Mouse (Mus musculus) thymus, adult 2 months (tissue): ENCODE data around the gene Anapc15-ps. TPM values are rescaled to one million over a fixed set of nuclear protein-coding genes. Genes with fewer than 3 reads are reported as not detected.

ENCODE experiments used
- DNase-seq: peaks from one replicate; pipeline ENCODE4 v3.0.0; 2021
- H3K27ac ChIP-seq: fragments of 200-500 bp; 2 replicates; pipeline ENCODE4 v1.5.1; 2012; ENCODE audit warnings: low read length, control low read depth; ENCODE audit not compliant: control insufficient read depth, insufficient read depth
- H3K27me3 ChIP-seq: fragments of 200-500 bp; 2 replicates; pipeline ENCODE4 v1.6.1; 2012; ENCODE audit warnings: mild to moderate bottlenecking, low read length, moderate library complexity, mixed read lengths; ENCODE audit not compliant: control insufficient read depth, insufficient read depth
- H3K36me3 ChIP-seq: fragments of 200-500 bp; 2 replicates; pipeline ENCODE4 v1.6.1; 2012; ENCODE audit warnings: mild to moderate bottlenecking, low read length, moderate library complexity; ENCODE audit not compliant: control insufficient read depth, insufficient read depth
- H3K4me1 ChIP-seq: fragments of 200-500 bp; replicated peaks from 2 replicates; pipeline ENCODE4 v1.6.1; 2012; ENCODE audit warnings: low read length; ENCODE audit not compliant: control insufficient read depth, insufficient read depth
- H3K4me3 ChIP-seq: fragments of 200-500 bp; 2 replicates; pipeline ENCODE4 v1.5.1; 2012; ENCODE audit warnings: mild to moderate bottlenecking, low read length, control low read depth, moderate library complexity; ENCODE audit not compliant: control insufficient read depth, insufficient read depth
- CTCF ChIP-seq: fragments of 200-500 bp; IDR thresholded peaks from 2 replicates; pipeline ENCODE4 v1.5.1; 2012; ENCODE audit warnings: mild to moderate bottlenecking, control low read depth, low read length, moderate library complexity, borderline replicate concordance; ENCODE audit not compliant: control insufficient read depth, poor library complexity, insufficient read depth; ENCODE audit errors: extremely low read depth
- POLR2A ChIP-seq: fragments of 200-500 bp; IDR thresholded peaks from 2 replicates; pipeline ENCODE4 v1.6.1; 2012; ENCODE audit warnings: mild to moderate bottlenecking, low read length, control low read depth, moderate library complexity; ENCODE audit not compliant: control insufficient read depth, poor library complexity, insufficient read depth; ENCODE audit errors: extremely low read depth
- WGBS: fragments of 180-500 bp; shearing (Covaris S2); methylation state at CpG from one replicate; pipeline ENCODE4 v1.1.7; 2018; 5-methylcytosine and 5-hydroxymethylcytosine counted together
- polyA plus RNA-seq: library from polyadenylated mRNA; depleted of rRNA; stranded (reverse); fragments of >200 nt; gene quantifications from 2 replicates; pipeline ENCODE4 v1.2.3, GENCODE M21; 2012

Gene Anapc15-ps
- polyA plus RNA-seq, 1 experiment = not detected

- H3K27ac ChIP-seq = no peak overlapping the region
- H3K27me3 ChIP-seq = no peaks in the 10 kb centered on the region
- TF ChIP-seq CTCF (no peak), POLR2A (no peak)
- H3K4me1 ChIP-seq = no peaks in the 10 kb centered on the region
- no peak overlapping the region for H3K4me3 ChIP-seq
- H3K36me3 ChIP-seq = no peaks in the 10 kb centered on the region
- WGBS = 95% methylated on average over 5 of the region's 5 CpGs
- DNase-seq = no peak
Observed at GRCm38 (mm10) chr10:95652131-95652530, 21.1 kb downstream of the Anapc15-ps start.

DNA sequence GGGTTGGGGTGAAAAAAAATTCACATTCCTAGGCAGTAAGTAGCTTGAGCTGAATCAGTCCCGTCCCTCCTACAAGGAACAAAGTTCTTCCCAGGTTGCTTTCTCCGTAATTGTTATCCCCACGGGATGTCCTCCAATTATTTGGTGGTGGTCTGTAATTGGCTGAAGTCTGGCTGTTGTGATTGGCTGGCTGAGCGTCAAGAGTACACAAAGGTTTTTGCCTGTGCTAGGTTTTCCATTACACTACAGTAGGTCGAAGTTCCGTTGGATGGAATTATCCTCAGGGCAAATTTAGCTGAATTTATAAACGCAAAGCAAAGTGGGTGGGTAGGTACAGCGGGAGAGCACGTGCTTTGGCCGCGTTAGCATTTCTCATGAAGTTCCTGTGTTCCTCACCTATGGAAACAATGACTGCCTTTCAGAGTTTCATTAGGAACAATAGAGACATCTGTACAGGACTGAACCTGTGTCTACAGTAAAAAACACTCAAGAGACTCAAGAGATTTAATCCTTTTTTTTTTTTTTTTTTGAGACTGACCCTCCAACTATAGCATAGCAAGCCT lies 24.8 kb downstream of the Anapc15-ps start:
- no peak for DNase-seq
- no peaks in the 10 kb centered on the region for H3K27me3 ChIP-seq

GRCm38 (mm10) chr10:95647128-95647527 lies 26.1 kb downstream of the Anapc15-ps start:
- TF ChIP-seq POLR2A (no peak), CTCF (no peak)
- no peak overlapping the region for H3K4me3 ChIP-seq
- no peak for DNase-seq
- no peaks in the 10 kb centered on the region for H3K27me3 ChIP-seq
- WGBS = 57% methylated on average over 9 of the region's 9 CpGs
- no peaks in the 10 kb centered on the region for H3K36me3 ChIP-seq
- no peaks in the 10 kb centered on the region for H3K4me1 ChIP-seq
- H3K27ac ChIP-seq = no peak overlapping the region

More for the DNA sequence above, 24.8 kb downstream of the Anapc15-ps start:
- H3K36me3 ChIP-seq = no peaks in the 10 kb centered on the region
- TF ChIP-seq CTCF (no peak), POLR2A (no peak)
- H3K27ac ChIP-seq = no peak overlapping the region
- H3K4me1 ChIP-seq = no peaks in the 10 kb centered on the region
- 96% methylated on average over 11 of the region's 11 CpGs for WGBS
- no peak overlapping the region for H3K4me3 ChIP-seq

DNA sequence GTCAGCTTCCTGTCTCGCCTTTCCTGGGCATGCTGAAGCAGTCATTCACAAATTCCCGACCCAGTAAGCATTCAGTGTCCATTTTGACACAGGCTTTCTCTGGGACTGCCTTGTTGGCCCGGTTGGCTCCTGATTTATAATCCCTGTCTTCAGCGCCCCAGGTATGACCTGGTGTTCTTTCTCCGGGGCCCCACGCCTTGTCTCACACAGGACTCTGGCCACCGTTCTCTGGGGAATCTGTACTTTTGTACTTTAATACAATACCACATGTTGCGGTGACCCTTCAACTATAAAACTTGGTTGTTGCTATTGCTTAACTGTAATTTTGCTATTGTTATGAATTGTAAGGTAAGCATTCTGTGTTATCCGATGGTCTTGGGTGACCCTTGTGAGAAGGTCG lies 26.7 kb downstream of the Anapc15-ps start:
- Histone ChIP-seq H3K36me3 (no peaks in the 10 kb centered on the region), H3K27ac (no peak overlapping the region), H3K4me3 (no peak overlapping the region), H3K27me3 (no peaks in the 10 kb centered on the region), H3K4me1 (no peaks in the 10 kb centered on the region)
- TF ChIP-seq POLR2A = no peak
- TF ChIP-seq CTCF = no peak
- WGBS = 95% methylated on average over 10 of the region's 10 CpGs
- DNase-seq = no peak

GRCm38 (mm10) chr10:95643696-95644360 lies 29.4 kb downstream of the Anapc15-ps start:
- TF ChIP-seq CTCF = no peak
- TF ChIP-seq POLR2A = no peak
- Histone ChIP-seq H3K27me3 (no peaks in the 10 kb centered on the region), H3K27ac (no peak overlapping the region), H3K36me3 (no peaks in the 10 kb centered on the region), H3K4me3 (no peak overlapping the region), H3K4me1 (no peaks in the 10 kb centered on the region)
- 72% methylated on average over 6 of the region's 6 CpGs for WGBS
- no peak for DNase-seq

- 74% methylated on average over 5 of the region's 5 CpGs for WGBS
- TF ChIP-seq CTCF (no peak), POLR2A (no peak)
- H3K27ac ChIP-seq = no peak overlapping the region
- no peaks in the 10 kb centered on the region for H3K27me3 ChIP-seq
- no peaks in the 10 kb centered on the region for H3K4me1 ChIP-seq
- DNase-seq = no peak
- H3K4me3 ChIP-seq = no peak overlapping the region
- no peaks in the 10 kb centered on the region for H3K36me3 ChIP-seq
Observed at GRCm38 (mm10) chr10:95643042-95643441, 30.2 kb downstream of the Anapc15-ps start.
